Comparison of ENCODE assay signal across 16 mouse cellular contexts in genomic region chr17:87286481-87287143, GRCm38 (mm10). TPM values are rescaled to one million over a fixed set of nuclear protein-coding genes. Genes with fewer than 3 reads are reported as not detected.
DNase-seq lines count a peak whose midpoint lies in the region; ATAC-seq and TF ChIP-seq lines count a peak whose summit lies in the region.
"Had no signal": no experiment of that assay in that cellular context is flagged by ENCODE, and none has a peak within 500 bp of the region (broad histone marks: within the 10 kb centered on the region; RNA-seq: fewer than 3 reads in every experiment).

No protein-coding gene starts in this region.

- H3K36me3 ChIP-seq in limb, embryonic 13.5 days = no peaks in the 10 kb centered on the region
- no peaks in the 10 kb centered on the region for H3K36me3 ChIP-seq in limb, embryonic 10.5 days
- 0 out of 2 replicates have a peak, but pooled peaks cover 4% of the 10 kb centered on the region for H3K36me3 ChIP-seq in thymus, adult 2 months (ENCODE audit: control insufficient read depth, insufficient read depth, low read length)
- H3K36me3 ChIP-seq in stomach, embryonic 16.5 days (ENCODE audit: control insufficient read depth, insufficient read depth, low read length) = no peaks in the 10 kb centered on the region

- no peak overlapping the region for H3K27ac ChIP-seq in limb, embryonic 13.5 days
- no peak overlapping the region for H3K27ac ChIP-seq in limb, embryonic 10.5 days
- H3K27ac ChIP-seq in thymus, adult 2 months (ENCODE audit: control insufficient read depth, insufficient read depth, low read length) = peak overlapping the region; percentile 69
- peak overlapping the region; percentile 30; the same call in 1 of the 2 replicates for H3K27ac ChIP-seq in stomach, embryonic 16.5 days (ENCODE audit: low read length)
- H3K27ac ChIP-seq: forebrain, embryonic 13.5 days; heart, adult 2 months; hindbrain, embryonic 14.5 days had no signal

- no peak for TF ChIP-seq POLR2A in thymus, adult 2 months (IDR thresholded peaks at IDR 0.05; ENCODE audit: control insufficient read depth, extremely low read depth, insufficient read depth, low read length, poor library complexity)

- 60% methylated on average over 8 of the region's 8 CpGs for WGBS in limb, embryonic 13.5 days
- 64% methylated on average over 8 of the region's 8 CpGs for WGBS in limb, embryonic 10.5 days
- WGBS in thymus, adult 2 months = 34% methylated on average over 8 of the region's 8 CpGs
- WGBS in stomach, embryonic 16.5 days = 75% methylated on average over 8 of the region's 8 CpGs

- DNase-seq in limb, embryonic 10.5 days (ENCODE audit: low spot score) = no peak
- peak; percentile 21 for DNase-seq in thymus, adult 2 months
- DNase-seq in thymus, adult 18-20 months = no peak
- DNase-seq in frontal cortex, postnatal 10 days (ENCODE audit: low spot score in 2 of 2) = no peak
- DNase-seq: adrenal gland, postnatal 25 days; cerebellum, adult 9-11 months; heart, adult 2 months; right cerebral cortex, postnatal 4 days had no signal

- H3K27me3 ChIP-seq in limb, embryonic 13.5 days = peaks cover 44% of the 10 kb centered on the region
- peaks cover 73% of the 10 kb centered on the region for H3K27me3 ChIP-seq in limb, embryonic 10.5 days (ENCODE audit: low read depth, poor library complexity, severe bottlenecking)
- H3K27me3 ChIP-seq in thymus, adult 2 months (ENCODE audit: control insufficient read depth, insufficient read depth, low read length) = no peaks in the 10 kb centered on the region
- H3K27me3 ChIP-seq in stomach, embryonic 16.5 days (ENCODE audit: control insufficient read depth, insufficient read depth, low read length) = no peaks in the 10 kb centered on the region
- H3K27me3 ChIP-seq: CH12.LX; megakaryocyte, embryonic 14.5 days had no signal

- TF ChIP-seq CTCF in thymus, adult 2 months (IDR thresholded peaks at IDR 0.05; ENCODE audit: borderline replicate concordance, control insufficient read depth, extremely low read depth, insufficient read depth, low read length, poor library complexity) = no peak

- H3K9ac ChIP-seq in limb, embryonic 13.5 days = no peak overlapping the region
- no peak overlapping the region for H3K9ac ChIP-seq in stomach, embryonic 16.5 days (ENCODE audit: low read length)
- H3K9ac ChIP-seq: forebrain, embryonic 13.5 days; hindbrain, embryonic 14.5 days had no signal

- peaks cover 34% of the 10 kb centered on the region for H3K4me1 ChIP-seq in limb, embryonic 13.5 days
- peaks cover 31% of the 10 kb centered on the region for H3K4me1 ChIP-seq in limb, embryonic 10.5 days
- H3K4me1 ChIP-seq in thymus, adult 2 months (replicated peaks; ENCODE audit: control insufficient read depth, insufficient read depth, low read length) = peaks cover 37% of the 10 kb centered on the region
- H3K4me1 ChIP-seq in stomach, embryonic 16.5 days (ENCODE audit: control insufficient read depth, insufficient read depth, low read length) = peaks cover 5% of the 10 kb centered on the region

- H3K4me2 ChIP-seq in limb, embryonic 13.5 days (replicated peaks) = 0 out of 2 replicates have a peak overlapping the region, but pooled peaks have one; percentile 21
- H3K4me2 ChIP-seq in stomach, embryonic 16.5 days (ENCODE audit: low read depth, low read length) = no peak overlapping the region
- H3K4me2 ChIP-seq: forebrain, embryonic 13.5 days; hindbrain, embryonic 14.5 days; liver, embryonic 11.5 days had no signal

- H3K4me3 ChIP-seq in limb, embryonic 13.5 days = no peak overlapping the region
- no peak overlapping the region for H3K4me3 ChIP-seq in limb, embryonic 10.5 days
- no peak overlapping the region for H3K4me3 ChIP-seq in thymus, adult 2 months (ENCODE audit: control insufficient read depth, insufficient read depth, low read length)
- no peak overlapping the region for H3K4me3 ChIP-seq in stomach, embryonic 16.5 days (replicated peaks; ENCODE audit: low read length)
- H3K4me3 ChIP-seq: forebrain, embryonic 13.5 days; heart, adult 2 months; megakaryocyte, embryonic 14.5 days had no signal

- ATAC-seq in limb, embryonic 13.5 days (ENCODE audit: low FRiP score, low read depth) = no peak
- no peak for ATAC-seq in stomach, embryonic 16.5 days (ENCODE audit: insufficient read depth, low FRiP score)
- no peak for ATAC-seq in megakaryocyte, adult 5-6 weeks (ENCODE audit: poor library complexity, severe bottlenecking)
- ATAC-seq: forebrain, embryonic 13.5 days had no signal

- H3K9me3 ChIP-seq in limb, embryonic 13.5 days = no peaks in the 10 kb centered on the region
- no peaks in the 10 kb centered on the region for H3K9me3 ChIP-seq in limb, embryonic 10.5 days (replicated peaks)
- H3K9me3 ChIP-seq in stomach, embryonic 16.5 days (replicated peaks; ENCODE audit: control insufficient read depth, low read length) = no peaks in the 10 kb centered on the region
- H3K9me3 ChIP-seq: forebrain, embryonic 13.5 days; megakaryocyte, embryonic 14.5 days had no signal

RNA-seq across cellular contexts. Expression of gene Ttc7, which starts 3.9 kb away (rescaled TPM):
- polyA plus RNA-seq in limb, embryonic 13.5 days (2015; fragmentation: Nextera tagmentation; extraction: Ambion mirVana) = 4.1 and 4.3 TPM in 2 replicates
- polyA plus RNA-seq in limb, embryonic 10.5 days (2016; fragmentation: Nextera tagmentation; extraction: Ambion mirVana) = 3.6 and 3.9 TPM in 2 replicates
- 93.6 and 148 TPM in 2 replicates for polyA plus RNA-seq in thymus, adult 2 months (2012; rRNA removed)
- polyA plus RNA-seq in stomach, embryonic 16.5 days (2015; fragmentation: Nextera tagmentation; extraction: Ambion mirVana) = 10.7 and 11.1 TPM in 2 replicates
- total RNA-seq in megakaryocyte, adult 5-6 weeks (2015) = 78.8 and 94.9 TPM in 2 replicates
- 94.0 and 96.3 TPM in 2 replicates for total RNA-seq in megakaryocyte, adult 5-6 weeks (2017)

RNA-seq across cellular contexts. Expression of gene Mcfd2, which starts 20.9 kb away (rescaled TPM):
- 85.3 TPM in 2 replicates for polyA plus RNA-seq in limb, embryonic 13.5 days (2015; fragmentation: Nextera tagmentation; extraction: Ambion mirVana)
- 76.2 and 76.4 TPM in 2 replicates for polyA plus RNA-seq in limb, embryonic 10.5 days (2016; fragmentation: Nextera tagmentation; extraction: Ambion mirVana)
- 46.7 and 48.7 TPM in 2 replicates for polyA plus RNA-seq in thymus, adult 2 months (2012; rRNA removed)
- 132 and 136 TPM in 2 replicates for polyA plus RNA-seq in stomach, embryonic 16.5 days (2015; fragmentation: Nextera tagmentation; extraction: Ambion mirVana)
- 16.1 and 19.7 TPM in 2 replicates for total RNA-seq in megakaryocyte, adult 5-6 weeks (2015)
- 38.5 and 44.9 TPM in 2 replicates for total RNA-seq in megakaryocyte, adult 5-6 weeks (2017)

Comparison
In these comparisons a context has a peak if more than half of its experiments do, and no peak if none do; other contexts are left out.
1. H3K27ac ChIP-seq: peak in thymus, adult 2 months (single experiment) and stomach, embryonic 16.5 days (single experiment); none in limb, embryonic 13.5 days (single experiment) and limb, embryonic 10.5 days (single experiment).